Mouse (Mus musculus) olfactory bulb, adult 2 months (tissue): ENCODE data around the gene Cep63.

Source experiments
- CTCF ChIP-seq: fragments of 200-500 bp; IDR thresholded peaks from 2 replicates; pipeline ENCODE4 v1.5.1; 2012; ENCODE audit warnings: low read depth, mild to moderate bottlenecking, low read length, moderate library complexity; ENCODE audit not compliant: insufficient read depth
- POLR2A ChIP-seq: fragments of 200-500 bp; IDR thresholded peaks from 2 replicates; pipeline ENCODE4 v1.6.1; 2012; ENCODE audit warnings: mild to moderate bottlenecking, low read depth, low read length, moderate library complexity; ENCODE audit not compliant: insufficient read depth

DNA sequence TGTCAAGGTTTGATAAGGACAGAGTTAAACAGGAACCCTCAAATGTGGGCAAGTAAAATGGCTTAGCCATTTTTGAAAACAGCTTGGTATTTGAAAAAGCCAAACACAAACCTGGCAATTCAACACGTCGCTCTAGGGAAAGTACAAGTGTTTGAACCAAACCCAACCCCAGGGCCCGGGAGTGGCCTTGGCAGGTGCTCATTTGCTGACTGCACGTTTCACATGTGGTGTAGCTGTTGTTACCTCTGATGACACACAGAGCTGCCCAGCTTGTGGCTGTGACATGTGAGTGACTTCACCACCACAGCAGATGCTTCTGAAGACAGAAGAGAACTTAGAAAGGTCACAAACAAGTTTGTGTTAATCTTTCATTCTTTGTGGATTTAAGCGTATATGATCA is 53.4 kb downstream of the Cep63 start:
- TF ChIP-seq POLR2A (no peak), CTCF (no peak)
